Mouse (Mus musculus): Measurements from ENCODE around the gene Htt.

Htt gene

DNA sequence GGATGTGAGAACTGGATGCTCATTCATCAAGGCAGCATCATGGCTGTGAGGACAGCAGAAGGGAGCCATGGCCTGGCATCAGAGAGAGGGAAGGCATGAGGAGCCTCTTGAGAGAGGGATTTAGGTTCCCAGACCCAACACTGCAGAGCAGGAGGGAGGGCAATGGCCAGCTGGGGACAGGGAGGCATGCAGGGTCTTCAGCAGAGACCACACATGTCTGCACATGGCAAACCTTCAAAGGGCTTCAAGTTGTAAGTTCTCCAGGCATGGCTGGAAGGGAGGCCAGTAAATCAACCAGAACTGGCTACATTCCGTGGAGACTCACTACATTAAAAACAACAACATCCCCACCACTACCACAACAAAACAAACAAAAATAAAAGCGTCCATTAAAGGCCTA is 169.6 kb downstream of the Htt start:
- DNase-seq (ENCODE audit: low spot score in 2 of 2): no peak

DNA sequence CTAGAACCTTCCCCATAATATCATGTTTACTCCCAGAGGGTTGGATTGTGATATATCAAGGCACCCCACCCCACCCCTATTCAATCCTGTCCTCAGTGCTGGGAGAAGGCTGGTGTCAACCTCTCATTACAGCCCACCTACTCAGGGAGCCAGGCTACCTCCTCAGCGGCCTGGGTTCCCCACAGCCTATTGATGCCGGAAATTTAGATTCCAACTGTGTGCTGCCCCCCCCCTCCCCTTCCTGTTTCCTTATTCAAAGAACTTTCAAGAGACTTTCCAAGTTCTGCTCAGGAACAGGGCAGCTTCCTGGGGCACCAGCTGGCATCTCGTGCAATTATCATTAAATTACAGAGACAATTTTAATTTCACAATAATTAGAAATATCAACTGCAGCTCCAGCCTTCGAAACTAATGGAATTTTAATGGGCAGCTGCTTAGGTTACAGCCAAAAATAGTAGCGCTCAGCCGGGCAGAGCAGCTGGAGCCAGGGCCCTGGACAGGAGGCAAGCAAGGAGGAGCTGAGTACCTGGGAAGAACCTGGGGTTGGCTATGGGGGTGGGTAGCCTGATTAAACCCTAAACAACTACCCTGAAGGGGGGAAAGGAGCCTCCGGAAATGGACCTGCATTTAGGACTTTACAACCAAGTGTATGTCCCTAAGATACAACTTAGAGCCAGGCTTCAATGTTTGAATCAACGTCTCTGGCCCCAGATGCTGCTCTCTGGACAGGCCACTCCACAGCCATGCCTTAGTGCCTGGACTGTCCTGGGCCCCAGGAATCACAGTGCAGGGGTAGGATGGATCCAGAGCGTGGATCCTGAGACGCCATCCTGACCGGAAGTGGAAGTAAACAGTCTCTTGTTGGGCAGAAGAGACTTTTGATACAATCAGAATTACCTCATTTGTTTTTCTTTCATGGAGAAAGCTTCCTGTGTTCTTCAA is 170.2 kb downstream of the Htt start:
- no peak for DNase-seq (ENCODE audit: low spot score in 2 of 2)

DNA sequence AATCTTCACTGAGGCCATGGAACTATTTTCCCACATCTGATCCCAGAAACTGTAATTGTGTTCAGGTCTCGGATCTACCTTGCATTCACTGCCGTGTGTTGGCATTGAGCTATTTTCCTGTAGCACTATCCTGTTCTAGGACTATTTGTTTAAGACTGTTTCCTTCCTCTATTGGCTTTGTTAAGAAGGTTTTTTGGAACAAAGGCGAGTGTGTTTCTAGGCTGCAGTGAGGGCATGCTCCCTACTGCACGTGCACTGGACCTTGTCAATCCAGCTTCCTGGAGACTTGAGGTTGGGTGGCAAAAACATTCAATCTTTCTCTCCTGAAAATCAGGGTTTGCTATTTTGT is 170.9 kb downstream of the Htt start:
- no peak for DNase-seq (ENCODE audit: low spot score in 2 of 2)

DNA sequence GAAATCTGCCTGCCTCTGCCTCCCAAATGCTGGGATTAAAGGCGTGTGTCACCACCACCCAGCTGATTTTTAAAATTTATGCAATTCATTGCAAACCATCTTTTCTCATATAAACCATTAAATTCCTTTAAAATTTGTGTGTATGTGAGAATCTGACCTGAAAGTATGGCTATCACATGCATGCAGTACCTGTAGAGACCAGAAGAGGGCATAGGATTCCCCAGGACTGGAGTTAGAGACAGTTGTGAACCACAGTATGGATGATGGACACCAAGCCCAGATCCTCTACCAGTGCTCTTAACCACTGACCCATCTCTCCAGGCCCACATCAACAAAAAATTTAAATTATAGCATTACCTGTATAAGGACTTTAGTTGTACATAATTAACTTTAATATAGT is 171.9 kb downstream of the Htt start:
- no peak for DNase-seq (ENCODE audit: low spot score in 2 of 2)

DNA sequence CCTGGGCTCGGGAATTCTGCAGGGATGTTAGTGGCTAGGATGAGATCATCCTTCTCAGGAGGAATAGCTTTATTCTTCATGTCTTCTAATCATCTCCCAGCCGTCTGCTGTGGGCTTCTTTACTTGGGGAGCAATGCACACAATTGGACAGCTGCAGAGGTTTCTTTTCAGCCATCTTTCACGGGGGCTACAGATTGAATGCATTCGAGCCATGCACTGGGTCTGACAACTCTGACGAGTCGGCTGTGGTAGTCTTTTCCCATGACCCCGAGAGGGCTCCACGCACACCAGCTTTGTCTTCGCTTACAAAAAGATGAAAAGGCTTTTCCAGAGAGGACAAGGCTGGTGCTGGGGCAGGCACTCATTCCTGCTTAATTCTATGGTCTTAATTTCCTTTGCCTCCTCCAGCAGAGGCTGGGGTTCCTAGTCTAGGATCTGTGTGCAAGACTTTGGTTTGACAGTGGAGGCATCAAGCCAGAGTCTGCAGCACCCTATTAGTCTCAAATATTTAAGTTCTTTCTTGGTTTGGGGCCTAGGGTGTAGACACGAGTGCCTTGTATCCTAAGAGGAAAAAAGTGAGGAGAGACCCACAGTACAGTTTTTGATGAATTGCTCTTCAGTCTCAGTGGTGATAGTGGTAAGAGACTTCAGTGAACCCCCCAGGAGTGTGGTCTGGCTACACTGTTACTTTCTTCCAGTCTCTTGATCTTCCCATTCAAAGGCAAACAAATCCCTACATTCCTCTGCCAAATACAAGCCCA is 180.3 kb downstream of the Htt start:
- no peak for DNase-seq (ENCODE audit: low spot score in 2 of 2)

DNA sequence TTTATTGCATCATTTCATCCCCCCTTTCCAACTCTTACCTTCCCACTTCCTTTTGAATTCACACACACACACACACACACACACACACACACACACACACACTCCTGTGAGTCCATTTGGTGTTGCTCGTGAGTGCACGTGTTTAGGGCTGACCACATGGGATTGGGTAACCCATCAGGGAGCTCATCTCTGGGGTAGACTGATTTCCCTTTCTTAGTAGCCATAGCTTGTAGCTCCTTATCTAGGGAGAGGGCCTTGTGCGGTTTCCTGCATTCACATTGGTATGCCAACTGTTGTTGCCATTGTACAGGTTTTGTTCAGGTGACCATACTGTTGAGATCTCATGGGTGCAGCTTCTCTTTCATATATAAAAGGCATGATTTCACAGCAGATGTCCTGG is 181.9 kb downstream of the Htt start:
- DNase-seq (ENCODE audit: low spot score in 2 of 2): no peak

DNA sequence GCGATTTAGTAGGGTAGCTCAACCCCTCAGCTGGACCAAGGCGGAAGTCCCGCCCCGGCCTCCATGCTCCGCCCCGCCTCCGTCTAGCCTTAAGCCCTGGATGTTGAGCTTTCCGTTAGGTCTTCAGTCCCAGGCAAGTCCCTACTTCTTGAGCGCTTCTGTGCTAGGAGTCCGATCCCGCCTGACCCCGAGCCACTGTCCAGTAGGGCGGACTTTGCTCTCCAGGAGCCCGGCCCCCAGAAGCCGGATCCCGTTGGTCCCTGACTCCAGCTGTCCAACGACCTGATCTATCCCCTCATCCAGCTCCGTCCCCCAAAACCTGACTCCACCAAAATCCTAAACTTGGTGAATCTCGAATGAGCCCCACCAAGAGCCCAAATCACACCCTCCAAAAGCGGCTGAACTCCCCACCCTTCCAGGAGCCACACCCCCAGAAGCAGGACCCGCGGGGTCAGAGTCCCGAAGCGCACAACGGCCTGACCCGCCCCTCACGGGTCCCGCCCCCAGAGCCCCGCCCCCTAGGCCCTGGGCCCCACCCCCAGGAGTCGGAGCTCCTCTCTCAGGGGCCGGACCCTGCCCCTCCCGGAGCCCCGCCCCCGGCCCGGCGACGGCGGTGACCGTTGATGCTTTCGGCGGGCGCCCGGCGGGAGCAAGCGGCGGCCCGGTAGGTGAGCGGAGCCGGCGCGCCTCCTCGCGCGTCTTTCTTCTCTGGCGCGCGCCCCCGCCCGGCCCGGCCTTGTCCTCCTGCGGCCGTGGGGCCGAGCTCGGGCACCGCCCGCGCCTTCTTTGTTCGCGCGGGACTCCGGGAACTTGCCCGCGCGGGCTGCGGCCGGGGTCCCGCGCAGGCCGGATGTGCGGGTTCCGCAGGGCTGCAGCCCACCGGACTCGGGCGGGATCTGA is 187.6 kb downstream of the Htt start, which contains the start of gene Rgs12:
Rgs12 (plus strand) TSS at position 585 of the 900 bp plus-strand sequence.
- peak; percentile 79 to 82 for DNase-seq (ENCODE audit: low spot score in 2 of 2)

DNA sequence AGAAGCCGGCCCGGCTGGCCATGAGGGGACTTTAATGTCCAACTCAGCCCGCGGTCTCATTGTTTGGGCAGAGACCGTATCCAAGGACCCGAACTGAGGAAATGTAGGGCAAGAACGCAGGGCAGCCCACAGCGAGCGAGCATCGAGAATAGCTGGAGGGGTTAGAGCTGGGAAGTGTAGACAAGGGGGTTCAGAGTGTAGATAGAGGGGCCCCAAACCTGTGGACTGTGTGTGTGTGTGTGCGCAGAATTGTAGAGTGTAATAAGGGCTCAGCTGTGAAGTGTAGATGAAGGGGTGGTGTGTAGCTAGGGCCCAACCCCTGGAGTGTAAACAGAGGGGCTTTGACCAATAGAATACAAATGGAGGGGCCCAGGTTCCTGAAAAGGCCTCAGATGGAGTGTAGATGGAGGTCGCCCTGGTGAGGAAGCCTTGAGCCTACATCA is 188.2 kb downstream of the Htt start:
- DNase-seq (ENCODE audit: low spot score in 2 of 2): no peak

DNA sequence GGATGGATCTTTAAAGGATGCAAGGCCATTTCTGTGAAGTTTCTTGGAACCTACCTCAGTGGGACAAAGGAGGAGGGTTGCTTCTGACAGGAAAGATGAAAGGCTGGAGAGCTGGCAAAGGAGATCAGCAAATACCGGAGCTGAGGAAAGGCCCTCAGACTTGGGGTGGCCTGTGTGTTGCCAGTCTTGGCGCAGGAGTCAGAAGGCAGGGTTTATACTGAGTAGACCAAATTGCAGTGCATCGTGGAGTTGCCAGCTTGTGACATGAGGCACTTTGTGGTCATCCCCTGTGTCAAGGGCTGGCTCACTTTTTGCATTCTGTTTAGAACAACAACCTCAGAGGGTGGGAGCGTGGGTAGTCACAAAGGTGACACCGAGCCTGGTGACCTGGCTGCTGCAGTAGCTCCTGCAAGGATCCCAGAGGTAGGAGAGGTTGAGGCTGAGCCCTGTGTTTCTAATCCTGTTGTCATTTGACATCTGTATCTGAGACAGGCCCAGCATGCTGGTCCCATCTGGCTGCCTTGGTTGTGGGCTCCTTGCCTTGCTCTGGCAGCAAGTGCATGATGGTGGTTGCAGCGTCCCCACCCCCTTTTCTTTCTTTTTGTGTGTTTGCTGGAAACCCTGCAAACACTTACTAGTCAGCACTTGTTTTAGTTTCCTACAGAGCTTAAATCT is 189.1 kb downstream of the Htt start:
- DNase-seq (ENCODE audit: low spot score in 2 of 2): no peak

DNA sequence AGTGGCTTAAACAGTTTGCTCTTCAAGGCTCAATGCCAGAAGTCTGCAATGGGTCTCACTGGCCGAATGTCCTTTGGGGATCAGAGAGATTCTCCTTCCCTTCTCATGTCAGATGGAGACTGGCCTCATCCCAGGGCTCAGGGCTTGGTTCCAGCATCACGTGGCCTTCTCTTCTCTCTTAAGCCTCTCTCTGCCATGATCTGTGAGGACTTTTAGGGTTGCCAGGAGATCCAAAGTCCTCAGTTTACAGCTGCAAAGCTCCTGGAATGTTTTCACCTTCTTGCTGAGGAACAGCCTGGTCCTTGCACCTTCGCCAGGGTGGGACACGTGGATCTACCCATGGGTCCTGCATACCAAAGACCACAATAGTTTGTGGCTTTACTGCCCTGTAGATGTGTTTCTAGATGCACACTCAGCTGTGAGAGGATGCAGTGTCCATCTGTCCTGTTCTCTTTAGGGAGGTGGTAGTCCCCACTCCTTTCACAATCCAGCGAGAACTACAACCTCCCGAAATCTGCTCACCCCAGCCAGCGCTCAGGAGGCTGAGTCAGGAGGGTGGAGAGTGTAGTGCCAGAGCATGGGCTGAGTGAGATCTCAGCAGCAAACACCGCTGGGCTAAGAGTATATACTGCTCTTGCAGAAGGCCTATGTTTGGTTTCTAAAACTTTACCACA is 189.8 kb downstream of the Htt start:
- no peak for DNase-seq (ENCODE audit: low spot score in 2 of 2)

DNA sequence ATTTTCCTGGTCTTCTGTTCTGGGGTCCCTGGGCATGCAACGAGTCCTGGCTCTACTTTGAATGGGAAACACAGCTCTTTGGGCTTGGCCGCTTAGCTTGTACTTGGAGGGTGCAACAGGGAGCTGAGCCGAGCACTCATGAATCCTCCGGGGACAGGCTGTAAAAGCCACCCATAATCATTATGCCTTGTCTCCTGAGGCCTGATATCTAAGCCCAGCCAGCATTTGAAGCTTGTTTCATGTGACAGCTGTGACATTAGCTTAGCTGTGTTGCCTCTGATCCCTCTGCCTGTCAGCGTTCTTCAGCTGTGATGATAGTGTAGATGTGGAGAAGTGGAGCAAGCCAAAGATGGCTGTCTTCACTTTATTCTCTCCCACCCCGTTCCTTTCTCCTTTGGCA is 193.0 kb downstream of the Htt start:
- DNase-seq (ENCODE audit: low spot score in 2 of 2): no peak

DNA sequence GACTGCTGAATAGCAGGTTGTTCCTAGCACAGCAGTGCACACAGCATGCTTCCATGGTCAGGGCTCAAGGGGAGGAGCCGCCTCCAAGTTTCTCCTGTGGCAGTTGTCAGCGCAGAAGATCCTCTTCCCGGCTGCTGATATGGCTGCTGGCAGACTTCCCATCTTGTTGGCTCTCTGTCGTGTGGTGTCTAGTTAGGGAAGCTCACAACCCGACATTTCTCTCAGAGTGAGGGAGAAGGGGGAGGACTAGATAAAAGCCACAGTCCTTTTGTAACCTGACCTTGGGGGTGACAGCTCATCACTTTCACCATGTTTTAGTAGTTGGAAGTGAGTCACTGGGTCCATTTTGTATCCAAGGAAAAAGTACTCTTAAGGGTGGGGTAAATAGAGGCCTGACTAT is 194.1 kb downstream of the Htt start:
- DNase-seq (ENCODE audit: low spot score in 2 of 2): no peak

DNA sequence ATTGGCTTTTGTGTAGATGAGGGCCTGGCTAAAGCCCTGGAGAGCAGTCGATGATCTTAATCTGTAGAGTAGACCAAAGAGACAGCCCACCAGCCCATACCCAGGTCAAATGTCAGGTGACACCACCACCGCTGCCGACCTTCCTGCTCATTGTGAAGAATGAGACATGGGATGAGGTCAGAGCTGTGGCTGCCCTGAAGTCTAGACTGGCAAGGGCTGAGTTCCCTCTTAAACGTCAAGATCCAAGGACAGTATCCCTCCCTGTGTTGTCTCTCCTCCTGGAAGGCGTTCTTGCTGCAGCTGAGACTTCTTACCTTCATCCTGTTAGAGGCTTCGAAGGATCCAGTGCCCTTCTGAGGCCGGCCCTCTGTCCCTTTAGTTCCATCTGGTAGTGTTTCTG is 194.6 kb downstream of the Htt start:
- DNase-seq (ENCODE audit: low spot score in 2 of 2): no peak

DNA sequence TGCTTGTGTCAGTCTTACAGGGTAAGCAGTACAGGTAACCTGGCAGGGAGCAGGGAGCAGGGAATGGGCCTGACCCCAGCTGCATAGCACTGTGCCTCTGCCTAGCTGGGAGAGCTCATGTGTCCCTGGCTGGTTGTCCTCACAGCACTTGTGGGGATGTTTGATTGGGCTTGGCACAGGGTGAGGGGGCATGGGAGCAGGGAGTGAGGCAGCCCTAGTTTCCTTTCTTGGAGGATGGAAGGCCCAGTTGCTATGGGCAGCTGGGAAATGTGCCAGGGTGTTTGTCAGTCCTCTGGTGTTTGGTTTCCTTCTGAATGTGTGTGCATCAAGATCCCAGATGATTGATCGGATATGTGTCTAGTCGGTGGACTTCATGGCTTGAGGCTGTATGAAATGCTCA is 195.5 kb downstream of the Htt start:
- DNase-seq (ENCODE audit: low spot score in 2 of 2): no peak

DNA sequence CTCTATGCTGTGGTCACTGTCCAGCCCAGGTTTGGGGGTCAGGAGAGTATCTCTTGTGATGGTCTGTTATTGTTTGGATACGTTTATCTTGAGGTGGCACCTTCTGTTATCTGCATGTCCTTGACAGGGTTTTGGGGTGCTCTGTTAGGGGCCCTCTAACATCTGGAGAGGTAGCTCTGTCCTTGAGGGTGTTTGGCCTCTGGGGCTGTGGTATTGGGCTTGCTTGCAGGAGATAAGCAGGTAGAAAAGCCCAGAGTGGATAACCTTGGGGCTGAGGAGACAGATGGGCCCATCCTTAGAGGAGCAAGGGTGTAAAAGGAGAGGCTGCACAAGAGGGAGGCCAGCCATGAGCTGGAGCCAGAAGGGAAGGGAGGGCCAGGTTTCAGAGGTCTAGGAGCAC is 198.5 kb downstream of the Htt start:
- no peak for DNase-seq (ENCODE audit: low spot score in 2 of 2)

Data from spleen, postnatal 14 days (tissue).